Mouse (Mus musculus) forebrain, embryonic 15.5 days (tissue): ENCODE measurements at regions not wholly inside any gene's neighbourhood (a gene's known extent, or its start where the extent isn't known, plus 50 kb on each side); places are given as distances from the start of the nearest gene placed in this dataset.

Source experiments
- ATAC-seq: fragments of 200-750 bp; cut with Nextera tagmentation; replicated peaks from 2 replicates; pipeline ENCODE4 v1.8.0; 2017; ENCODE audit warnings: mild to moderate bottlenecking, moderate TSS enrichment, moderate library complexity
- H3K27ac ChIP-seq: fragments of 300-500 bp; sonication (generic); replicated peaks from 2 replicates; pipeline ENCODE4 v1.5.1; 2015; ENCODE audit warnings: mild to moderate bottlenecking, inconsistent platforms
- H3K27me3 ChIP-seq: fragments of 300-500 bp; sonication (generic); 2 replicates; pipeline ENCODE4 v1.6.1; 2015; ENCODE audit warnings: inconsistent platforms
- H3K36me3 ChIP-seq: fragments of 300-500 bp; sonication (generic); 2 replicates; pipeline ENCODE4 v1.6.1; 2015; ENCODE audit warnings: mild to moderate bottlenecking, inconsistent platforms
- H3K4me1 ChIP-seq: fragments of 300-500 bp; sonication (generic); 2 replicates; pipeline ENCODE4 v1.6.1; 2015; ENCODE audit warnings: inconsistent platforms
- H3K4me2 ChIP-seq: fragments of 300-500 bp; sonication (generic); replicated peaks from 2 replicates; pipeline ENCODE4 v1.6.1; 2015; ENCODE audit warnings: mild to moderate bottlenecking, inconsistent platforms
- H3K4me3 ChIP-seq: fragments of 300-500 bp; sonication (generic); 2 replicates; pipeline ENCODE4 v1.5.1; 2015; ENCODE audit warnings: mild to moderate bottlenecking, inconsistent platforms
- H3K9ac ChIP-seq: fragments of 300-500 bp; sonication (generic); replicated peaks from 2 replicates; pipeline ENCODE4 v1.6.1; 2015; ENCODE audit warnings: mild to moderate bottlenecking, inconsistent platforms
- H3K9me3 ChIP-seq: fragments of 300-500 bp; sonication (generic); 2 replicates; pipeline ENCODE4 v1.6.1; 2016; ENCODE audit warnings: inconsistent platforms
- WGBS: fragments of 180-500 bp; shearing (Covaris S2); methylation state at CpG from one replicate; pipeline ENCODE4 v1.1.7; 2015; ENCODE audit warnings: mixed read lengths; 5-methylcytosine and 5-hydroxymethylcytosine counted together

- Histone ChIP-seq H3K4me2 (no peak overlapping the region), H3K4me1 (peaks cover 7% of the 10 kb centered on the region; the same call in 1 of the 2 replicates), H3K36me3 (no peaks in the 10 kb centered on the region), H3K9me3 (no peaks in the 10 kb centered on the region), H3K4me3 (no peak overlapping the region), H3K27me3 (no peaks in the 10 kb centered on the region), H3K9ac (no peak overlapping the region), H3K27ac (no peak overlapping the region)
- no peak for ATAC-seq
- WGBS = 64% methylated on average over 13 of the region's 13 CpGs
Measured at GRCm38 (mm10) chr4:142358866-142359265, 119.7 kb upstream of the Kazn start.

- no peaks in the 10 kb centered on the region for H3K27me3 ChIP-seq
- H3K27ac ChIP-seq = no peak overlapping the region
- no peaks in the 10 kb centered on the region for H3K4me1 ChIP-seq
- H3K9ac ChIP-seq = no peak overlapping the region
- H3K4me3 ChIP-seq = no peak overlapping the region
- WGBS = 86% methylated on average over 8 of the region's 8 CpGs
- H3K36me3 ChIP-seq = no peaks in the 10 kb centered on the region
- no peaks in the 10 kb centered on the region for H3K9me3 ChIP-seq
- H3K4me2 ChIP-seq = no peak overlapping the region
- ATAC-seq = no peak
Measured at GRCm38 (mm10) chr4:142355387-142355786, 116.2 kb upstream of the Kazn start.

GRCm38 (mm10) chr4:142353526-142353925 is 114.3 kb upstream of the Kazn start:
- Histone ChIP-seq H3K36me3 (no peaks in the 10 kb centered on the region), H3K27ac (no peak overlapping the region), H3K4me3 (no peak overlapping the region), H3K4me2 (no peak overlapping the region), H3K9ac (no peak overlapping the region), H3K27me3 (no peaks in the 10 kb centered on the region), H3K4me1 (no peaks in the 10 kb centered on the region), H3K9me3 (no peaks in the 10 kb centered on the region)
- 91% methylated on average over 7 of the region's 7 CpGs for WGBS
- no peak for ATAC-seq

- no peak for ATAC-seq
- Histone ChIP-seq H3K9me3 (no peaks in the 10 kb centered on the region), H3K4me2 (no peak overlapping the region), H3K4me1 (no peaks in the 10 kb centered on the region), H3K27ac (no peak overlapping the region), H3K27me3 (no peaks in the 10 kb centered on the region), H3K36me3 (no peaks in the 10 kb centered on the region), H3K9ac (no peak overlapping the region), H3K4me3 (no peak overlapping the region)
- WGBS = 90% methylated on average over 3 of the region's 3 CpGs
Measured at GRCm38 (mm10) chr4:142351831-142352230, 112.6 kb upstream of the Kazn start.

- no peak for ATAC-seq
- no peak overlapping the region for H3K4me2 ChIP-seq
- no peaks in the 10 kb centered on the region for H3K36me3 ChIP-seq
- 94% methylated on average over 8 of the region's 8 CpGs for WGBS
- H3K27ac ChIP-seq = no peak overlapping the region
- no peaks in the 10 kb centered on the region for H3K9me3 ChIP-seq
- no peaks in the 10 kb centered on the region for H3K27me3 ChIP-seq
- H3K9ac ChIP-seq = no peak overlapping the region
- H3K4me3 ChIP-seq = no peak overlapping the region
- H3K4me1 ChIP-seq = no peaks in the 10 kb centered on the region
Measured at GRCm38 (mm10) chr4:142350986-142351385, 111.8 kb upstream of the Kazn start.

GRCm38 (mm10) chr4:142348910-142349309 is 109.7 kb upstream of the Kazn start:
- Histone ChIP-seq H3K4me3 (no peak overlapping the region), H3K4me1 (peaks cover 7% of the 10 kb centered on the region; the same call in 1 of the 2 replicates), H3K9ac (no peak overlapping the region), H3K27me3 (no peaks in the 10 kb centered on the region), H3K9me3 (no peaks in the 10 kb centered on the region), H3K4me2 (no peak overlapping the region), H3K36me3 (no peaks in the 10 kb centered on the region), H3K27ac (no peak overlapping the region)
- 37% methylated on average over 6 of the region's 6 CpGs for WGBS
- ATAC-seq = no peak

- Histone ChIP-seq H3K27ac (0 out of 2 replicates have a peak overlapping the region, but pooled peaks have one; percentile 6), H3K4me2 (no peak overlapping the region), H3K4me1 (peaks cover 41% of the 10 kb centered on the region), H3K9me3 (no peaks in the 10 kb centered on the region), H3K36me3 (no peaks in the 10 kb centered on the region), H3K9ac (no peak overlapping the region), H3K4me3 (no peak overlapping the region), H3K27me3 (no peaks in the 10 kb centered on the region)
- ATAC-seq = no peak
- 58% methylated on average over 19 of the region's 19 CpGs for WGBS
Measured at GRCm38 (mm10) chr4:142342482-142343206, 103.4 kb upstream of the Kazn start.

- 66% methylated on average over 4 of the region's 4 CpGs for WGBS
- Histone ChIP-seq H3K4me3 (no peak overlapping the region), H3K27me3 (no peaks in the 10 kb centered on the region), H3K4me1 (peaks cover 51% of the 10 kb centered on the region), H3K36me3 (no peaks in the 10 kb centered on the region), H3K27ac (no peak overlapping the region), H3K4me2 (no peak overlapping the region), H3K9ac (no peak overlapping the region), H3K9me3 (no peaks in the 10 kb centered on the region)
- no peak for ATAC-seq
Measured at GRCm38 (mm10) chr4:142341305-142341704, 102.1 kb upstream of the Kazn start.

GRCm38 (mm10) chr4:142340057-142340456 is 100.9 kb upstream of the Kazn start:
- peak; percentile 45 for ATAC-seq
- H3K27me3 ChIP-seq = no peaks in the 10 kb centered on the region
- no peaks in the 10 kb centered on the region for H3K9me3 ChIP-seq
- no peak overlapping the region for H3K9ac ChIP-seq
- H3K4me1 ChIP-seq = peaks cover 51% of the 10 kb centered on the region
- 6% methylated on average over 3 of the region's 3 CpGs for WGBS
- H3K27ac ChIP-seq = no peak overlapping the region
- no peak overlapping the region for H3K4me2 ChIP-seq
- H3K4me3 ChIP-seq = no peak overlapping the region
- no peaks in the 10 kb centered on the region for H3K36me3 ChIP-seq

- H3K9me3 ChIP-seq = no peaks in the 10 kb centered on the region
- peaks cover 40% of the 10 kb centered on the region for H3K4me1 ChIP-seq
- no peak overlapping the region for H3K9ac ChIP-seq
- H3K4me2 ChIP-seq = no peak overlapping the region
- H3K27me3 ChIP-seq = no peaks in the 10 kb centered on the region
- H3K27ac ChIP-seq = 0 out of 2 replicates have a peak overlapping the region, but pooled peaks have one; percentile 8
- no peaks in the 10 kb centered on the region for H3K36me3 ChIP-seq
- ATAC-seq = 0 out of 2 replicates have a peak, but pooled peaks have one; percentile 18
- 58% methylated on average over 8 of the region's 8 CpGs for WGBS
- no peak overlapping the region for H3K4me3 ChIP-seq
Measured at GRCm38 (mm10) chr4:142337701-142338100, 98.5 kb upstream of the Kazn start.

GRCm38 (mm10) chr4:142336943-142337342 is 97.7 kb upstream of the Kazn start:
- H3K9ac ChIP-seq = no peak overlapping the region
- peak; percentile 47 for ATAC-seq
- no peak overlapping the region for H3K27ac ChIP-seq
- H3K9me3 ChIP-seq = no peaks in the 10 kb centered on the region
- peaks cover 37% of the 10 kb centered on the region for H3K4me1 ChIP-seq
- H3K4me3 ChIP-seq = no peak overlapping the region
- H3K4me2 ChIP-seq = no peak overlapping the region
- WGBS = 28% methylated on average over 2 of the region's 2 CpGs
- no peaks in the 10 kb centered on the region for H3K27me3 ChIP-seq
- no peaks in the 10 kb centered on the region for H3K36me3 ChIP-seq

GRCm38 (mm10) chr4:142334084-142334483 is 94.9 kb upstream of the Kazn start:
- no peak for ATAC-seq
- Histone ChIP-seq H3K4me2 (no peak overlapping the region), H3K27ac (no peak overlapping the region), H3K9ac (no peak overlapping the region), H3K27me3 (no peaks in the 10 kb centered on the region), H3K4me1 (peaks cover 16% of the 10 kb centered on the region), H3K4me3 (no peak overlapping the region), H3K9me3 (no peaks in the 10 kb centered on the region), H3K36me3 (no peaks in the 10 kb centered on the region)
- 90% methylated on average over 7 of the region's 7 CpGs for WGBS

GRCm38 (mm10) chr4:142330599-142330998 is 91.4 kb upstream of the Kazn start:
- no peaks in the 10 kb centered on the region for H3K9me3 ChIP-seq
- no peak overlapping the region for H3K27ac ChIP-seq
- no peak overlapping the region for H3K4me3 ChIP-seq
- 93% methylated on average over 3 of the region's 3 CpGs for WGBS
- H3K27me3 ChIP-seq = no peaks in the 10 kb centered on the region
- no peak for ATAC-seq
- H3K9ac ChIP-seq = no peak overlapping the region
- H3K4me1 ChIP-seq = no peaks in the 10 kb centered on the region
- no peak overlapping the region for H3K4me2 ChIP-seq
- H3K36me3 ChIP-seq = no peaks in the 10 kb centered on the region
